Mouse (Mus musculus) bone marrow, adult 2 months (tissue): ENCODE results near the gene Plxnd1. TPM values are rescaled to one million over a fixed set of nuclear protein-coding genes. Genes with fewer than 3 reads are reported as not detected.

Experiments
- H3K27ac ChIP-seq: fragments of 200-500 bp; 2 replicates; pipeline ENCODE4 v1.5.1; 2012; ENCODE audit warnings: low read depth, mild to moderate bottlenecking, control low read depth, inconsistent platforms, low read length; ENCODE audit not compliant: control insufficient read depth, poor library complexity, insufficient read depth
- H3K4me1 ChIP-seq: fragments of 200-500 bp; 2 replicates; pipeline ENCODE4 v1.6.1; 2011; ENCODE audit warnings: low read length; ENCODE audit not compliant: control insufficient read depth, insufficient read depth
- H3K4me3 ChIP-seq: fragments of 200-500 bp; replicated peaks from 2 replicates; pipeline ENCODE3; 2011; ENCODE audit warnings: mild to moderate bottlenecking, low read depth, low read length, control low read depth; ENCODE audit not compliant: control insufficient read depth
- CTCF ChIP-seq: fragments of 200-500 bp; IDR thresholded peaks from 2 replicates; pipeline ENCODE4 v1.5.1; 2011; ENCODE audit warnings: low read length, control low read depth; ENCODE audit not compliant: control insufficient read depth, insufficient read depth
- POLR2A ChIP-seq: fragments of 200-500 bp; IDR thresholded peaks from 2 replicates; pipeline ENCODE4 v1.6.1; 2011; ENCODE audit warnings: low read depth, mild to moderate bottlenecking, control low read depth, low read length, borderline replicate concordance; ENCODE audit not compliant: control insufficient read depth
- WGBS: fragments of 180-500 bp; shearing (Covaris S2); methylation state at CpG from one replicate; pipeline ENCODE4 v1.1.7; 2018; 5-methylcytosine and 5-hydroxymethylcytosine counted together
- polyA plus RNA-seq: library from polyadenylated mRNA; stranded (reverse); fragments of >200 nt; gene quantifications from 2 replicates; pipeline ENCODE4 v1.2.4, GENCODE M21; 2011; ENCODE audit warnings: low replicate concordance; ENCODE audit not compliant: missing spikeins, insufficient read depth, insufficient read length

The Plxnd1 gene
- polyA plus RNA-seq, 1 experiment = 23.8 TPM

DNA sequence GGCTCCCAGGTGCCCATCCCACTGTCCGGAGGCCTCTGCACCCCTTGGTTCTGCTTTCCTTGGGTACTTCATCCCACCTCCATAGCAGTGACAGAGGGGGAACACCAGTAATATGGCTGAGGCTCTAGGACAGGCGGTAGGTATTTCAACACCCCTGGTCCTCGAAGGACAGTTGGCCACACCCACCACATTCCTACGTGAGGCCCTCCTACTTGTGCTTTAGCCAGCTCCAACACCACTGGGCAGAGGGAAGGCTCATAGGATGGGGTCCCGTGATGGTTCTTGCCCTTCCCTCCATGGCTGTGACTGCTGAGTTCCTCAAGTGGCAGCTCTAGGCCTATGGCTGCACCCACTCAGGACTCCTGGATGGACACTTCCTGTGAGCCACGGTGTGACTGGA lies 70.0 kb downstream of the Plxnd1 start:
- no peak for TF ChIP-seq POLR2A
- no peak for TF ChIP-seq CTCF
- Histone ChIP-seq H3K4me3 (no peak overlapping the region), H3K27ac (no peak overlapping the region), H3K4me1 (no peaks in the 10 kb centered on the region)
- 57% methylated on average over 6 of the region's 6 CpGs for WGBS

DNA sequence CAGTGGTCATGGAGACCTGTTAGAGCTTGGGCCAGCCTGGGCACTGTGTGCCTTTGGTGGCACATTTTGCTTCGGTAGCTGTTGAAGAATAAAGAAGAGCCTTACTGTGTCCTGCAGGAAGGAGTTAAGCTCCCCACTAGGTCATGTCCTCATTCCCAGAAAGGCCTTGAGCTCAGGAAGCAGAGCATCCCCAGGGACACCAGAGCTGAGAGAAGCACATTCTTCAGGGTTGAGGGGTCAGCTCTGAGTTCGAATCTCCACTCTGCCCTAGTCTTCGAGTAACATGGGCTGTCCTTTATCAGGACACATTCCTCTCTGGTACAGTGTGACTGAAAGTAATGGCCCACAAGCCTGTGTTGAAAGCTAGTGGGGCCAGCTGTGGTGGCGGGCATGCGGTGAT lies 74.9 kb downstream of the Plxnd1 start:
- WGBS = 85% methylated on average over 5 of the region's 5 CpGs
- no peaks in the 10 kb centered on the region for H3K4me1 ChIP-seq
- no peak for TF ChIP-seq POLR2A
- no peak for TF ChIP-seq CTCF
- H3K4me3 ChIP-seq = no peak overlapping the region
- H3K27ac ChIP-seq = no peak overlapping the region

DNA sequence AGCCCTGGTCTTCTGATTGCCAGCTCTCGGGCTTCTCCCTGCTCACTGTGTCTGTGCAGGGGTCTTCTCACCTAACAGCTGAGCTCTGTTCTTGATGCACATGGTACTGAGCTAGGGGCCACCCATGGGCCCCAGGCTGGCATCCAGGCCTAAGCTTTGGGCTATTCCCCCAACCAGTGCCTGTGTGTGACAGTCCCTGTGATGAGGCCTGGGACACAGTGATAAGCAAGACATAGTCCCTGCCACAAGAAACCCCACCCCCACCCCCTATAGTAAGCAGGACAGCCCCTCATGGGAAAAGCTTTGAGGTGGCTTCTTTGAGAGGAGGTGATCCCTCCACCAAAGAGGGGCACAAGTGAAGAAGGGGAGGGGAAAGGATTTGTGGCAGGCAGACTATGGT lies 76.2 kb downstream of the Plxnd1 start:
- Histone ChIP-seq H3K4me1 (no peaks in the 10 kb centered on the region; the same call in 1 of the 2 replicates), H3K27ac (no peak overlapping the region)
- TF ChIP-seq CTCF (no peak), POLR2A (no peak)

GRCm38 (mm10) chr6:115916611-115917010 lies 78.2 kb downstream of the Plxnd1 start:
- Histone ChIP-seq H3K27ac (no peak overlapping the region), H3K4me1 (no peaks in the 10 kb centered on the region; the same call in 1 of the 2 replicates), H3K4me3 (no peak overlapping the region)
- TF ChIP-seq CTCF (no peak), POLR2A (no peak)
- WGBS = 76% methylated on average over 5 of the region's 5 CpGs

More for the DNA sequence above, 76.2 kb downstream of the Plxnd1 start:
- WGBS = 64% methylated on average over 1 of the region's 1 CpGs
- no peak overlapping the region for H3K4me3 ChIP-seq

DNA sequence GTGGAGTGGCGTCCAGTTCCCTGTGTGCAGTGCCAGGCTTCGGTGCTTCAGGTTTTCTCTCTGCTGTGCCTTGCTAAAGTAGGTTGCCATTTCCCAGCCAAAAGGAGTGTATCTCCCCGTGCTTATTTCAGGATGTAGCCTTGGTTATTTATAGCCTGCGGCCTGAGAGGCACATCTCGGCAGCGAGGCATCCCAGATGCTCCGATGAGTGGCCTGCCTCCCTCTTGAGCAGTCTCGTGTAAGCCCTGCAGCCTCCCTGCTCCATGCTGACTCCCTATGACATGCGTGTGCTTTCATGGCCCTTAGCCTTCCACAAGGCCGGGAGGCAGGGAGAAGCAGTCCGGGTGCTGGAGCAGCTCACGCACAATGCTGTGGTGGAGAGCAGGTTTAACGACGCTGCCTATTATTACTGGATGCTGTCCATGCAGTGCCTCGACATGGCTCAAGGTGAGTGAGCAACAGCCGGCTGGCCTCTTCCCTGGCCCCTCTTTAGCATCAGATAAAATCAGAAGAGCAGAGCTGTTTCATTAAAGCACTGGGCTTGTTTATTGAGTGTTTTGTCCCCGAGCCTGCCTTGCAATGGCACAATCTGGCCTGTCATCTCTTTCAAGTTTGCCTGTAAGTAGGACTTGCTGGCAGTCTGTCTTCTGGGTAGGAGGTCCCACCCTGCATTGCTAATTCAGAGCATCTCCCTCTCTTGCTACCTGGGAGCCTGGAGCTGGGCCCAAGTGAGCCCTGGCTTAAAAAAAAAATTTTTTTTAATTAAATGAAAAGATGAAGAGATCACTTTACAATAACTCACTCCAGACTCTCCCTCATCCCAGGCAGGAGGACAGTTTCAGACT lies 79.0 kb downstream of the Plxnd1 start:
- no peak overlapping the region for H3K4me3 ChIP-seq
- no peaks in the 10 kb centered on the region; the same call in 1 of the 2 replicates for H3K4me1 ChIP-seq
- no peak overlapping the region for H3K27ac ChIP-seq
- WGBS = 76% methylated on average over 17 of the region's 17 CpGs
- TF ChIP-seq POLR2A (no peak), CTCF (no peak)

- Histone ChIP-seq H3K27ac (no peak overlapping the region), H3K4me1 (peaks cover 4% of the 10 kb centered on the region; the same call in 1 of the 2 replicates), H3K4me3 (no peak overlapping the region)
- 93% methylated on average over 15 of the region's 15 CpGs for WGBS
- TF ChIP-seq POLR2A (no peak), CTCF (no peak)
These were observed 80.1 kb downstream of the Plxnd1 start for GRCm38 (mm10) chr6:115914511-115915202.

- Histone ChIP-seq H3K27ac (no peak overlapping the region), H3K4me3 (no peak overlapping the region), H3K4me1 (peaks cover 5% of the 10 kb centered on the region)
- WGBS = 83% methylated on average over 10 of the region's 10 CpGs
- TF ChIP-seq CTCF (no peak), POLR2A (no peak)
These were observed 81.3 kb downstream of the Plxnd1 start for GRCm38 (mm10) chr6:115913482-115913881.

- peaks cover 10% of the 10 kb centered on the region for H3K4me1 ChIP-seq
- TF ChIP-seq POLR2A (no peak), CTCF (no peak)
- WGBS = 77% methylated on average over 6 of the region's 6 CpGs
- H3K4me3 ChIP-seq = no peak overlapping the region
- H3K27ac ChIP-seq = no peak overlapping the region
These were observed 83.0 kb downstream of the Plxnd1 start for GRCm38 (mm10) chr6:115911763-115912162.
